Mouse (Mus musculus) forebrain, embryonic 12.5 days (tissue): ENCODE measurements around the gene Rpusd1. TPM values are rescaled to one million over a fixed set of nuclear protein-coding genes. Genes with fewer than 3 reads are reported as not detected.

Experiments
- ATAC-seq: fragments of 200-750 bp; cut with Nextera tagmentation; 2 replicates; pipeline ENCODE4 v1.8.0; 2017; ENCODE audit warnings: moderate TSS enrichment; ENCODE audit not compliant: low FRiP score
- H3K27ac ChIP-seq: fragments of 300-500 bp; sonication (generic); 2 replicates; pipeline ENCODE4 v1.5.1; 2016; ENCODE audit warnings: mild to moderate bottlenecking
- H3K27me3 ChIP-seq: fragments of 300-500 bp; sonication (generic); 2 replicates; pipeline ENCODE4 v1.6.1; 2016; ENCODE audit warnings: mild to moderate bottlenecking
- H3K36me3 ChIP-seq: fragments of 300-500 bp; sonication (generic); replicated peaks from 2 replicates; pipeline ENCODE4 v1.6.1; 2016; ENCODE audit warnings: mild to moderate bottlenecking
- H3K4me1 ChIP-seq: fragments of 300-500 bp; sonication (generic); 2 replicates; pipeline ENCODE4 v1.6.1; 2016
- H3K4me2 ChIP-seq: fragments of 300-500 bp; sonication (generic); 2 replicates; pipeline ENCODE4 v1.6.1; 2016; ENCODE audit warnings: mild to moderate bottlenecking, moderate library complexity
- H3K4me3 ChIP-seq: fragments of 300-500 bp; sonication (generic); replicated peaks from 2 replicates; pipeline ENCODE4 v1.5.1; 2016; ENCODE audit warnings: mild to moderate bottlenecking
- H3K9ac ChIP-seq: fragments of 300-500 bp; sonication (generic); 2 replicates; pipeline ENCODE4 v1.6.1; 2016; ENCODE audit warnings: mild to moderate bottlenecking
- H3K9me3 ChIP-seq: fragments of 300-500 bp; sonication (generic); 2 replicates; pipeline ENCODE4 v1.6.1; 2016
- WGBS: fragments of 180-500 bp; shearing (Covaris S2); methylation state at CpG from one replicate; pipeline ENCODE4 v1.1.7; 2016; 5-methylcytosine and 5-hydroxymethylcytosine counted together
- microRNA-seq: library from miRNA; unstranded; fragments of <30 nt; microRNA quantifications from one replicate; pipeline ENCODE4, GENCODE M21; 2017
- polyA plus RNA-seq: library from polyadenylated mRNA; unstranded; fragments of >200 nt; fragmentation: Nextera tagmentation; extraction: Ambion mirVana; gene quantifications from 2 replicates; pipeline ENCODE4 v1.2.1, GENCODE M21; 2016

Gene Rpusd1
- polyA plus RNA-seq, 1 experiment from 2014 or later = 18.0 TPM

- H3K4me2 ChIP-seq = no peak overlapping the region
- H3K4me1 ChIP-seq = peaks cover 7% of the 10 kb centered on the region
- no peaks in the 10 kb centered on the region for H3K36me3 ChIP-seq
- ATAC-seq = no peak
- 66% methylated on average over 4 of the region's 4 CpGs for WGBS
- H3K9me3 ChIP-seq = no peaks in the 10 kb centered on the region
- no peak overlapping the region for H3K4me3 ChIP-seq
- no peak overlapping the region for H3K9ac ChIP-seq
- no peak overlapping the region for H3K27ac ChIP-seq
- peaks cover 13% of the 10 kb centered on the region; the same call in 1 of the 2 replicates for H3K27me3 ChIP-seq
Measured at GRCm38 (mm10) chr17:25761561-25761970, 34.1 kb downstream of the Rpusd1 start.

- H3K36me3 ChIP-seq = no peaks in the 10 kb centered on the region
- no peaks in the 10 kb centered on the region for H3K9me3 ChIP-seq
- peaks cover 17% of the 10 kb centered on the region; the same call in 1 of the 2 replicates for H3K27me3 ChIP-seq
- H3K27ac ChIP-seq = no peak overlapping the region
- no peak for ATAC-seq
- H3K9ac ChIP-seq = no peak overlapping the region
- H3K4me1 ChIP-seq = peaks cover 8% of the 10 kb centered on the region
- 41% methylated on average over 3 of the region's 3 CpGs for WGBS
- no peak overlapping the region for H3K4me2 ChIP-seq
- H3K4me3 ChIP-seq = no peak overlapping the region
Measured at GRCm38 (mm10) chr17:25762591-25762990, 35.1 kb downstream of the Rpusd1 start.

GRCm38 (mm10) chr17:25765886-25766285 lies 38.4 kb downstream of the Rpusd1 start:
- no peak overlapping the region for H3K9ac ChIP-seq

GRCm38 (mm10) chr17:25769331-25769730 lies 41.9 kb downstream of the Rpusd1 start:
- peaks cover 11% of the 10 kb centered on the region for H3K4me1 ChIP-seq
- WGBS = 49% methylated on average over 9 of the region's 9 CpGs
- ATAC-seq = no peak
- H3K27me3 ChIP-seq = peaks cover 38% of the 10 kb centered on the region
- H3K9me3 ChIP-seq = no peaks in the 10 kb centered on the region
- no peak overlapping the region for H3K4me3 ChIP-seq
- no peaks in the 10 kb centered on the region for H3K36me3 ChIP-seq
- H3K27ac ChIP-seq = no peak overlapping the region
- no peak overlapping the region for H3K9ac ChIP-seq
- H3K4me2 ChIP-seq = no peak overlapping the region

More at GRCm38 (mm10) chr17:25765886-25766285, 38.4 kb downstream of the Rpusd1 start:
- H3K9me3 ChIP-seq = no peaks in the 10 kb centered on the region
- H3K36me3 ChIP-seq = no peaks in the 10 kb centered on the region
- no peak overlapping the region for H3K4me3 ChIP-seq
- peaks cover 8% of the 10 kb centered on the region for H3K4me1 ChIP-seq
- no peak overlapping the region for H3K4me2 ChIP-seq
- WGBS = 27% methylated on average over 5 of the region's 5 CpGs
- no peak overlapping the region for H3K27ac ChIP-seq
- H3K27me3 ChIP-seq = peaks cover 40% of the 10 kb centered on the region
- peak; percentile 76 for ATAC-seq

GRCm38 (mm10) chr17:25773549-25774120 lies 46.2 kb downstream of the Rpusd1 start, which contains the start of gene Narfl:
TSS of gene Narfl (plus strand) at chr17:25773776.
- Histone ChIP-seq H3K27me3 (peaks cover 21% of the 10 kb centered on the region), H3K4me1 (peaks cover 11% of the 10 kb centered on the region), H3K4me2 (peak within 1 kb of the TSS; percentile 85), H3K9ac (peak within 1 kb of the TSS; percentile 77), H3K4me3 (peak within 1 kb of the TSS; percentile 74), H3K9me3 (no peaks in the 10 kb centered on the region), H3K36me3 (peaks cover 5% of the 10 kb centered on the region), H3K27ac (no peak within 1 kb of the TSS)
- peak; percentile 89 for ATAC-seq
- WGBS = under 1% methylated on average over 37 of the region's 37 CpGs

- Histone ChIP-seq H3K27ac (no peak overlapping the region), H3K4me2 (no peak overlapping the region)
- WGBS = 83% methylated on average over 10 of the region's 10 CpGs
Measured at GRCm38 (mm10) chr17:25775318-25776062, 48.0 kb downstream of the Rpusd1 start.

GRCm38 (mm10) chr17:25777948-25778347 lies 50.5 kb downstream of the Rpusd1 start:
- 93% methylated on average over 5 of the region's 5 CpGs for WGBS
- H3K4me3 ChIP-seq = no peak overlapping the region
- no peak for ATAC-seq
- H3K36me3 ChIP-seq = peaks cover 28% of the 10 kb centered on the region
- H3K9ac ChIP-seq = no peak overlapping the region
- no peaks in the 10 kb centered on the region for H3K27me3 ChIP-seq
- H3K4me2 ChIP-seq = no peak overlapping the region
- peaks cover 13% of the 10 kb centered on the region for H3K4me1 ChIP-seq
- H3K27ac ChIP-seq = no peak overlapping the region
- no peaks in the 10 kb centered on the region for H3K9me3 ChIP-seq

More at GRCm38 (mm10) chr17:25775318-25776062, 48.0 kb downstream of the Rpusd1 start:
- H3K9me3 ChIP-seq = no peaks in the 10 kb centered on the region
- no peak overlapping the region for H3K9ac ChIP-seq
- peaks cover 5% of the 10 kb centered on the region for H3K36me3 ChIP-seq
- no peak overlapping the region for H3K4me3 ChIP-seq
- peaks cover 11% of the 10 kb centered on the region for H3K4me1 ChIP-seq
- ATAC-seq = no peak
- peaks cover 4% of the 10 kb centered on the region; the same call in 1 of the 2 replicates for H3K27me3 ChIP-seq

Small RNAs within 50 kb of the gene (microRNA-seq; reads per million reads assigned to microRNA genes)
- gene Gm25083 (not detected), gene Mir6966 (0.73 reads per million)

Other genes starting within 250 kb of the Rpusd1 start
- 0.10 TPM in 1 of 2 replicates, not detected in the other for gene Sstr5, start 230.4 kb upstream of the Rpusd1 start, polyA plus RNA-seq
- gene Sox8, start 157.0 kb upstream of the Rpusd1 start, polyA plus RNA-seq = 10.3 and 15.1 TPM in 2 replicates
- 17.8 and 21.0 TPM in 2 replicates for gene Lmf1, start 148.6 kb upstream of the Rpusd1 start, polyA plus RNA-seq
- gene Gng13, start 10.5 kb upstream of the Rpusd1 start, polyA plus RNA-seq = 1.7 and 1.9 TPM in 2 replicates
- 39.6 and 41.8 TPM in 2 replicates for gene Chtf18, start 251 bp upstream of the Rpusd1 start, polyA plus RNA-seq
- gene Mslnl, start 8.4 kb downstream of the Rpusd1 start, polyA plus RNA-seq = 0.18 TPM in 1 of 2 replicates, not detected in the other
- 0.28 and 0.50 TPM in 2 replicates for gene Msln, start 26.7 kb downstream of the Rpusd1 start, polyA plus RNA-seq
- gene Narfl, start 46.1 kb downstream of the Rpusd1 start, polyA plus RNA-seq = 25.6 and 26.0 TPM in 2 replicates
- 99.1 and 100 TPM in 2 replicates for gene Haghl, start 58.0 kb downstream of the Rpusd1 start, polyA plus RNA-seq
- 0.32 and 0.69 TPM in 2 replicates for gene Ccdc78, start 58.9 kb downstream of the Rpusd1 start, polyA plus RNA-seq
- gene Fam173a, start 65.2 kb downstream of the Rpusd1 start, polyA plus RNA-seq = 76.7 and 80.8 TPM in 2 replicates
- not detected in 2 replicates for gene AC134908.4, start 68.0 kb downstream of the Rpusd1 start, polyA plus RNA-seq
- 61.2 and 79.6 TPM in 2 replicates for gene Metrn, start 69.5 kb downstream of the Rpusd1 start, polyA plus RNA-seq
- gene Fbxl16, start 81.4 kb downstream of the Rpusd1 start, polyA plus RNA-seq = 21.0 and 23.7 TPM in 2 replicates
- 27.8 and 28.2 TPM in 2 replicates for gene Wdr24, start 96.0 kb downstream of the Rpusd1 start, polyA plus RNA-seq
- gene Jmjd8, start 101.2 kb downstream of the Rpusd1 start, polyA plus RNA-seq = 65.7 and 69.5 TPM in 2 replicates
- gene Stub1, start 105.7 kb downstream of the Rpusd1 start, polyA plus RNA-seq = 284 and 288 TPM in 2 replicates
- gene Rhbdl1, start 109.6 kb downstream of the Rpusd1 start, polyA plus RNA-seq = 5.0 and 5.7 TPM in 2 replicates
- 2.5 and 3.3 TPM in 2 replicates for gene Gm20683, start 114.1 kb downstream of the Rpusd1 start, polyA plus RNA-seq
- 20.9 and 23.4 TPM in 2 replicates for gene Rhot2, start 117.2 kb downstream of the Rpusd1 start, polyA plus RNA-seq
- gene Wdr90, start 133.8 kb downstream of the Rpusd1 start, polyA plus RNA-seq = 38.2 and 41.1 TPM in 2 replicates
- 7.7 and 9.8 TPM in 2 replicates for gene Mcrip2, start 141.1 kb downstream of the Rpusd1 start, polyA plus RNA-seq
- gene Mettl26, start 147.4 kb downstream of the Rpusd1 start, polyA plus RNA-seq = 51.6 and 55.5 TPM in 2 replicates
- 0.66 and 0.79 TPM in 2 replicates for gene Wfikkn1, start 153.2 kb downstream of the Rpusd1 start, polyA plus RNA-seq
- gene Rab40c, start 192.1 kb downstream of the Rpusd1 start, polyA plus RNA-seq = 35.1 and 36.5 TPM in 2 replicates
- 51.4 and 53.0 TPM in 2 replicates for gene Pigq, start 217.3 kb downstream of the Rpusd1 start, polyA plus RNA-seq
- gene Nhlrc4, start 217.3 kb downstream of the Rpusd1 start, polyA plus RNA-seq = 0.09 and 0.72 TPM in 2 replicates
- 0.08 and 0.13 TPM in 2 replicates for gene A930017K11Rik, start 224.9 kb downstream of the Rpusd1 start, polyA plus RNA-seq